Mouse (Mus musculus) kidney, embryonic 14.5 days (tissue): Measurements from ENCODE around the gene Gm17662. TPM values are rescaled to one million over a fixed set of nuclear protein-coding genes. Genes with fewer than 3 reads are reported as not detected.

Source experiments
- ATAC-seq: fragments of 200-750 bp; cut with Nextera tagmentation; 2 replicates; pipeline ENCODE4 v1.8.0; 2017; ENCODE audit warnings: moderate number of reproducible peaks, mild to moderate bottlenecking, moderate TSS enrichment, moderate library complexity; ENCODE audit not compliant: low FRiP score, low TSS enrichment
- H3K27ac ChIP-seq: fragments of 300-500 bp; sonication (generic); 2 replicates; pipeline ENCODE4 v1.5.1; 2014; ENCODE audit warnings: low read depth, mild to moderate bottlenecking, low read length, moderate library complexity, mixed read lengths
- H3K27me3 ChIP-seq: fragments of 300-500 bp; sonication (generic); 2 replicates; pipeline ENCODE4 v1.6.1; 2014; ENCODE audit warnings: mild to moderate bottlenecking, low read length; ENCODE audit not compliant: control insufficient read depth, insufficient read depth
- H3K36me3 ChIP-seq: fragments of 300-500 bp; sonication (generic); 2 replicates; pipeline ENCODE4 v1.6.1; 2014; ENCODE audit warnings: low read length, mixed read lengths; ENCODE audit not compliant: control insufficient read depth, insufficient read depth
- H3K4me1 ChIP-seq: fragments of 300-500 bp; sonication (generic); 2 replicates; pipeline ENCODE4 v1.6.1; 2014; ENCODE audit warnings: low read length, mixed read lengths; ENCODE audit not compliant: control insufficient read depth, insufficient read depth
- H3K4me2 ChIP-seq: fragments of 300-500 bp; sonication (generic); replicated peaks from 2 replicates; pipeline ENCODE4 v1.6.1; 2014; ENCODE audit warnings: low read depth, mild to moderate bottlenecking, low read length
- H3K4me3 ChIP-seq: fragments of 300-500 bp; sonication (generic); 2 replicates; pipeline ENCODE4 v1.5.1; 2014; ENCODE audit warnings: mild to moderate bottlenecking, low read length
- H3K9ac ChIP-seq: fragments of 300-500 bp; sonication (generic); 2 replicates; pipeline ENCODE4 v1.6.1; 2014; ENCODE audit warnings: low read depth, mild to moderate bottlenecking, low read length, moderate library complexity
- H3K9me3 ChIP-seq: fragments of 300-500 bp; sonication (generic); 2 replicates; pipeline ENCODE4 v1.6.1; 2016; ENCODE audit warnings: low read length; ENCODE audit not compliant: control insufficient read depth
- WGBS: fragments of 180-500 bp; shearing (Covaris S2); extraction: QIAGEN DNeasy Blood & Tissue Kit; methylation state at CpG from one replicate; pipeline ENCODE4 v1.1.7; 2014; 5-methylcytosine and 5-hydroxymethylcytosine counted together
- polyA plus RNA-seq: library from polyadenylated mRNA; unstranded; fragments of >200 nt; fragmentation: Nextera tagmentation; extraction: Ambion mirVana; gene quantifications from 2 replicates; pipeline ENCODE4 v1.2.1, GENCODE M21; 2014

Gene Gm17662
- polyA plus RNA-seq, 1 experiment from 2014 or later = not detected

GRCm38 (mm10) chr4:104828939-104829338 lies 28.2 kb upstream of the Gm17662 start:
- WGBS = 76% methylated on average over 5 of the region's 5 CpGs
- no peak overlapping the region for H3K9ac ChIP-seq
- H3K9me3 ChIP-seq = no peaks in the 10 kb centered on the region
- ATAC-seq = no peak
- H3K4me1 ChIP-seq = no peaks in the 10 kb centered on the region
- no peak overlapping the region for H3K27ac ChIP-seq
- no peak overlapping the region for H3K4me3 ChIP-seq
- no peaks in the 10 kb centered on the region for H3K27me3 ChIP-seq
- H3K4me2 ChIP-seq = no peak overlapping the region
- no peaks in the 10 kb centered on the region for H3K36me3 ChIP-seq

- Histone ChIP-seq H3K27ac (no peak overlapping the region), H3K36me3 (no peaks in the 10 kb centered on the region), H3K27me3 (no peaks in the 10 kb centered on the region), H3K9ac (no peak overlapping the region), H3K9me3 (no peaks in the 10 kb centered on the region), H3K4me1 (no peaks in the 10 kb centered on the region), H3K4me2 (no peak overlapping the region), H3K4me3 (no peak overlapping the region)
- WGBS = 71% methylated on average over 5 of the region's 5 CpGs
- no peak for ATAC-seq
Measured at GRCm38 (mm10) chr4:104835096-104835495, 22.0 kb upstream of the Gm17662 start.

GRCm38 (mm10) chr4:104838342-104838741 lies 18.8 kb upstream of the Gm17662 start:
- Histone ChIP-seq H3K4me3 (no peak overlapping the region), H3K4me2 (no peak overlapping the region), H3K4me1 (no peaks in the 10 kb centered on the region), H3K27ac (no peak overlapping the region), H3K27me3 (no peaks in the 10 kb centered on the region), H3K9me3 (no peaks in the 10 kb centered on the region), H3K36me3 (no peaks in the 10 kb centered on the region), H3K9ac (no peak overlapping the region)
- WGBS = 85% methylated on average over 2 of the region's 2 CpGs
- no peak for ATAC-seq

GRCm38 (mm10) chr4:104842204-104842603 lies 14.9 kb upstream of the Gm17662 start:
- no peaks in the 10 kb centered on the region for H3K4me1 ChIP-seq

GRCm38 (mm10) chr4:104843546-104843945 lies 13.6 kb upstream of the Gm17662 start:
- H3K27ac ChIP-seq = no peak overlapping the region
- ATAC-seq = no peak
- H3K4me2 ChIP-seq = no peak overlapping the region
- no peaks in the 10 kb centered on the region for H3K9me3 ChIP-seq
- WGBS = 57% methylated on average over 4 of the region's 4 CpGs
- no peaks in the 10 kb centered on the region for H3K36me3 ChIP-seq
- no peak overlapping the region for H3K4me3 ChIP-seq
- H3K27me3 ChIP-seq = no peaks in the 10 kb centered on the region
- no peak overlapping the region for H3K9ac ChIP-seq
- no peaks in the 10 kb centered on the region for H3K4me1 ChIP-seq

More at GRCm38 (mm10) chr4:104842204-104842603, 14.9 kb upstream of the Gm17662 start:
- ATAC-seq = no peak
- H3K27me3 ChIP-seq = no peaks in the 10 kb centered on the region
- H3K9me3 ChIP-seq = no peaks in the 10 kb centered on the region
- no peak overlapping the region for H3K27ac ChIP-seq
- no peak overlapping the region for H3K9ac ChIP-seq
- H3K4me2 ChIP-seq = no peak overlapping the region
- WGBS = 89% methylated on average over 5 of the region's 5 CpGs
- H3K36me3 ChIP-seq = no peaks in the 10 kb centered on the region
- no peak overlapping the region for H3K4me3 ChIP-seq

GRCm38 (mm10) chr4:104855216-104855615 lies 1.9 kb upstream of the Gm17662 start:
- H3K4me3 ChIP-seq = no peak overlapping the region
- H3K9me3 ChIP-seq = no peaks in the 10 kb centered on the region
- WGBS = 84% methylated on average over 2 of the region's 2 CpGs
- H3K4me1 ChIP-seq = no peaks in the 10 kb centered on the region
- H3K36me3 ChIP-seq = no peaks in the 10 kb centered on the region
- ATAC-seq = no peak
- H3K27ac ChIP-seq = no peak overlapping the region
- no peak overlapping the region for H3K4me2 ChIP-seq
- no peaks in the 10 kb centered on the region for H3K27me3 ChIP-seq
- H3K9ac ChIP-seq = no peak overlapping the region

GRCm38 (mm10) chr4:104857823-104858222 lies 694 bp downstream of the Gm17662 start:
- Histone ChIP-seq H3K27me3 (no peaks in the 10 kb centered on the region), H3K4me1 (no peaks in the 10 kb centered on the region), H3K9ac (no peak overlapping the region), H3K9me3 (no peaks in the 10 kb centered on the region), H3K4me2 (no peak overlapping the region), H3K4me3 (no peak overlapping the region), H3K27ac (no peak overlapping the region), H3K36me3 (no peaks in the 10 kb centered on the region)
- ATAC-seq = no peak
- 82% methylated on average over 4 of the region's 4 CpGs for whole genome bisulfite sequencing

GRCm38 (mm10) chr4:104861241-104861640 lies 4.1 kb downstream of the Gm17662 start:
- no peak overlapping the region for H3K4me2 ChIP-seq

GRCm38 (mm10) chr4:104864397-104864796 lies 7.3 kb downstream of the Gm17662 start:
- Histone ChIP-seq H3K36me3 (no peaks in the 10 kb centered on the region), H3K27ac (no peak overlapping the region), H3K4me1 (no peaks in the 10 kb centered on the region), H3K27me3 (no peaks in the 10 kb centered on the region), H3K4me2 (no peak overlapping the region), H3K9ac (no peak overlapping the region), H3K9me3 (no peaks in the 10 kb centered on the region), H3K4me3 (no peak overlapping the region)
- WGBS = 86% methylated on average over 1 of the region's 1 CpGs
- ATAC-seq = no peak

More at GRCm38 (mm10) chr4:104861241-104861640, 4.1 kb downstream of the Gm17662 start:
- Histone ChIP-seq H3K4me1 (no peaks in the 10 kb centered on the region), H3K27me3 (no peaks in the 10 kb centered on the region), H3K4me3 (no peak overlapping the region), H3K9me3 (no peaks in the 10 kb centered on the region), H3K36me3 (no peaks in the 10 kb centered on the region), H3K27ac (no peak overlapping the region), H3K9ac (no peak overlapping the region)
- whole genome bisulfite sequencing = 69% methylated on average over 8 of the region's 8 CpGs
- ATAC-seq = no peak
